Mouse (Mus musculus): ENCODE results near the gene Tnrc6c. TPM values are rescaled to one million over a fixed set of nuclear protein-coding genes. Genes with fewer than 3 reads are reported as not detected.

The Tnrc6c gene
- polyA plus RNA-seq, 1 experiment, result 22.7 TPM

GRCm38 (mm10) chr11:117729798-117730489 lies 75.9 kb downstream of the Tnrc6c start:
- 88% methylated on average over 7 of the region's 7 CpGs for WGBS
- DNase-seq (ENCODE audit: low read depth in 1 of 2, low spot score in 2 of 2), result no peak

GRCm38 (mm10) chr11:117730490-117730838 lies 76.4 kb downstream of the Tnrc6c start:
- no peak overlapping the region for H3K27ac ChIP-seq (ENCODE audit: insufficient read depth, low read length)
- TF ChIP-seq CTCF (IDR thresholded peaks at IDR 0.05; ENCODE audit: extremely low read depth, insufficient read depth, insufficient read length, insufficient replicate concordance) (no peak), POLR2A (IDR thresholded peaks at IDR 0.05; ENCODE audit: low read depth, low read length) (no peak)
- H3K36me3 ChIP-seq (ENCODE audit: control insufficient read depth, insufficient read depth, low read length), result peaks cover 16% of the 10 kb centered on the region
- H3K27me3 ChIP-seq (ENCODE audit: control insufficient read depth, insufficient read depth, low read length), result no peaks in the 10 kb centered on the region
- 70% methylated on average over 4 of the region's 4 CpGs for WGBS
- DNase-seq (ENCODE audit: low read depth in 1 of 2, low spot score in 2 of 2), result no peak
- H3K4me3 ChIP-seq (ENCODE audit: extremely low read depth, insufficient read depth, insufficient read length), result no peak overlapping the region
- H3K4me1 ChIP-seq (ENCODE audit: control insufficient read depth, insufficient read depth, insufficient read length), result no peaks in the 10 kb centered on the region

More at GRCm38 (mm10) chr11:117729798-117730489, 75.9 kb downstream of the Tnrc6c start:
- Histone ChIP-seq H3K27me3 (ENCODE audit: control insufficient read depth, insufficient read depth, low read length) (no peaks in the 10 kb centered on the region), H3K4me1 (ENCODE audit: control insufficient read depth, insufficient read depth, insufficient read length) (peaks cover under 1% of the 10 kb centered on the region; the same call in 1 of the 2 replicates), H3K4me3 (ENCODE audit: extremely low read depth, insufficient read depth, insufficient read length) (no peak overlapping the region), H3K36me3 (ENCODE audit: control insufficient read depth, insufficient read depth, low read length) (peaks cover 12% of the 10 kb centered on the region), H3K27ac (ENCODE audit: insufficient read depth, low read length) (no peak overlapping the region)
- TF ChIP-seq CTCF (IDR thresholded peaks at IDR 0.05; ENCODE audit: extremely low read depth, insufficient read depth, insufficient read length, insufficient replicate concordance) (no peak), POLR2A (IDR thresholded peaks at IDR 0.05; ENCODE audit: low read depth, low read length) (no peak)

GRCm38 (mm10) chr11:117731470-117731869 lies 77.4 kb downstream of the Tnrc6c start:
- no peaks in the 10 kb centered on the region for H3K27me3 ChIP-seq (ENCODE audit: control insufficient read depth, insufficient read depth, low read length)
- no peak overlapping the region for H3K4me3 ChIP-seq (ENCODE audit: extremely low read depth, insufficient read depth, insufficient read length)
- H3K4me1 ChIP-seq (ENCODE audit: control insufficient read depth, insufficient read depth, insufficient read length), result no peaks in the 10 kb centered on the region
- DNase-seq (ENCODE audit: low read depth in 1 of 2, low spot score in 2 of 2), result no peak
- 98% methylated on average over 7 of the region's 7 CpGs for WGBS
- H3K36me3 ChIP-seq (ENCODE audit: control insufficient read depth, insufficient read depth, low read length), result peaks cover 21% of the 10 kb centered on the region
- no peak for TF ChIP-seq POLR2A (IDR thresholded peaks at IDR 0.05; ENCODE audit: low read depth, low read length)
- no peak for TF ChIP-seq CTCF (IDR thresholded peaks at IDR 0.05; ENCODE audit: extremely low read depth, insufficient read depth, insufficient read length, insufficient replicate concordance)
- no peak overlapping the region for H3K27ac ChIP-seq (ENCODE audit: insufficient read depth, low read length)

GRCm38 (mm10) chr11:117736037-117736689 lies 82.1 kb downstream of the Tnrc6c start:
- DNase-seq (ENCODE audit: low read depth in 1 of 2, low spot score in 2 of 2), result no peak
- Histone ChIP-seq H3K27me3 (ENCODE audit: control insufficient read depth, insufficient read depth, low read length) (no peaks in the 10 kb centered on the region), H3K27ac (ENCODE audit: insufficient read depth, low read length) (no peak overlapping the region), H3K4me3 (ENCODE audit: extremely low read depth, insufficient read depth, insufficient read length) (no peak overlapping the region), H3K36me3 (ENCODE audit: control insufficient read depth, insufficient read depth, low read length) (peaks cover 45% of the 10 kb centered on the region), H3K4me1 (ENCODE audit: control insufficient read depth, insufficient read depth, insufficient read length) (no peaks in the 10 kb centered on the region)
- no peak for TF ChIP-seq CTCF (IDR thresholded peaks at IDR 0.05; ENCODE audit: extremely low read depth, insufficient read depth, insufficient read length, insufficient replicate concordance)
- no peak for TF ChIP-seq POLR2A (IDR thresholded peaks at IDR 0.05; ENCODE audit: low read depth, low read length)
- WGBS, result 76% methylated on average over 5 of the region's 5 CpGs

- WGBS, result 90% methylated on average over 5 of the region's 5 CpGs
- no peaks in the 10 kb centered on the region for H3K4me1 ChIP-seq (ENCODE audit: control insufficient read depth, insufficient read depth, insufficient read length)
- TF ChIP-seq POLR2A (IDR thresholded peaks at IDR 0.05; ENCODE audit: low read depth, low read length) (no peak), CTCF (IDR thresholded peaks at IDR 0.05; ENCODE audit: extremely low read depth, insufficient read depth, insufficient read length, insufficient replicate concordance) (no peak)
- no peak overlapping the region for H3K27ac ChIP-seq (ENCODE audit: insufficient read depth, low read length)
- no peak for DNase-seq (ENCODE audit: low read depth in 1 of 2, low spot score in 2 of 2)
- peaks cover 54% of the 10 kb centered on the region for H3K36me3 ChIP-seq (ENCODE audit: control insufficient read depth, insufficient read depth, low read length)
- no peak overlapping the region for H3K4me3 ChIP-seq (ENCODE audit: extremely low read depth, insufficient read depth, insufficient read length)
- H3K27me3 ChIP-seq (ENCODE audit: control insufficient read depth, insufficient read depth, low read length), result no peaks in the 10 kb centered on the region
Observed at GRCm38 (mm10) chr11:117738123-117738522, 84.0 kb downstream of the Tnrc6c start.

DNA sequence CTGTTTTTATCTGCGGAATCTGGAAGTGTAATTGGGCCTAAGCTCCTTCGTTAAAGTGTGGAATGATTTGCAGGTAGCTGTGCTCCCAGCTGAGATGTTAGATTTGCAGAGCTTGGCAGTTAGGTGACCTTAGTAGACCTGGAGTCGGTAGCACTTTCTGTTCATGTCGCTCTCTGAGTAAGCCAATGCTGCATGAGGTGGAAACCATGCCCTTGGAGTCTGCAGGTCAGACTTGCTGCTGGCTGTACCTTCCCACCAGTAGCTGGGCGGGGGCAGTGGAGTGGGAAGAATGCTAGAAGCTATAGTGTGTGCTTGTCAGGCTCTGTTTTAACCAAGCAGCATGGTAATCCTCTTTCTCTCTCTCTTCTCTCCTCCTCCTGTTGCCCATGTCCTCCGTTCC lies 87.0 kb downstream of the Tnrc6c start:
- WGBS, result 91% methylated on average over 6 of the region's 6 CpGs
- DNase-seq (ENCODE audit: low read depth in 1 of 2, low spot score in 2 of 2), result no peak
- Histone ChIP-seq H3K4me3 (ENCODE audit: extremely low read depth, insufficient read depth, insufficient read length) (no peak overlapping the region), H3K27me3 (ENCODE audit: control insufficient read depth, insufficient read depth, low read length) (no peaks in the 10 kb centered on the region), H3K4me1 (ENCODE audit: control insufficient read depth, insufficient read depth, insufficient read length) (no peaks in the 10 kb centered on the region), H3K27ac (ENCODE audit: insufficient read depth, low read length) (no peak overlapping the region), H3K36me3 (ENCODE audit: control insufficient read depth, insufficient read depth, low read length) (peaks cover 56% of the 10 kb centered on the region)
- TF ChIP-seq CTCF (IDR thresholded peaks at IDR 0.05; ENCODE audit: extremely low read depth, insufficient read depth, insufficient read length, insufficient replicate concordance), result no peak
- TF ChIP-seq POLR2A (IDR thresholded peaks at IDR 0.05; ENCODE audit: low read depth, low read length), result no peak

DNA sequence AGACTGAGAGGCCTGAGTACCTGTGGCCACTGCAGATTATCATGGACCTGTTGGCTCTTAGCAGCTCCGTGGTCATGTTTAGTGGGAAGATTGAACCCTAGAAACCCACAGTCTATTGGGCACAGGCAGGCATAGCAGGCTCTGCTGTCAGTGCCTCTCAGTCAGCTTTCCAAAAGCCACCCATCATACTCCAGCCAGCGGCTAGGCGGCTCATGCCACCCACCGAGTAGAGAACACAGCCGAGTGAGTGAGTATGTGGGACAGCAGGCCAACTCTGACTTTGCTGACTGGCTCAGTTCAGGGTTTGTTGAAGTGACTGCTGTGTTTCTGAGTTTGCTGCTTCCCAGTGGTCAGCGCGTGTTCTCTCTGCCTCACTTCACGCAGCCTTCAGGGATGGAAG lies 88.2 kb downstream of the Tnrc6c start:
- WGBS, result 91% methylated on average over 8 of the region's 8 CpGs
- peaks cover 50% of the 10 kb centered on the region for H3K36me3 ChIP-seq (ENCODE audit: control insufficient read depth, insufficient read depth, low read length)
- no peak for DNase-seq (ENCODE audit: low read depth in 1 of 2, low spot score in 2 of 2)

More for the DNA sequence above, 88.2 kb downstream of the Tnrc6c start:
- Histone ChIP-seq H3K27me3 (ENCODE audit: control insufficient read depth, insufficient read depth, low read length) (no peaks in the 10 kb centered on the region), H3K4me1 (ENCODE audit: control insufficient read depth, insufficient read depth, insufficient read length) (no peaks in the 10 kb centered on the region), H3K27ac (ENCODE audit: insufficient read depth, low read length) (no peak overlapping the region), H3K4me3 (ENCODE audit: extremely low read depth, insufficient read depth, insufficient read length) (no peak overlapping the region)
- no peak for TF ChIP-seq POLR2A (IDR thresholded peaks at IDR 0.05; ENCODE audit: low read depth, low read length)
- no peak for TF ChIP-seq CTCF (IDR thresholded peaks at IDR 0.05; ENCODE audit: extremely low read depth, insufficient read depth, insufficient read length, insufficient replicate concordance)
